Mouse (Mus musculus): ENCODE measurements around the gene Tspan11. TPM values are rescaled to one million over a fixed set of nuclear protein-coding genes. Genes with fewer than 3 reads are reported as not detected.

Tspan11 gene
- 0.13 TPM for polyA plus RNA-seq (2014; fragmentation: Illumina TruSeq; extraction: RNeasy Lipid Tissue Mini Kit (QIAGEN cat#74804); ENCODE audit: low read depth, low replicate concordance)

DNA sequence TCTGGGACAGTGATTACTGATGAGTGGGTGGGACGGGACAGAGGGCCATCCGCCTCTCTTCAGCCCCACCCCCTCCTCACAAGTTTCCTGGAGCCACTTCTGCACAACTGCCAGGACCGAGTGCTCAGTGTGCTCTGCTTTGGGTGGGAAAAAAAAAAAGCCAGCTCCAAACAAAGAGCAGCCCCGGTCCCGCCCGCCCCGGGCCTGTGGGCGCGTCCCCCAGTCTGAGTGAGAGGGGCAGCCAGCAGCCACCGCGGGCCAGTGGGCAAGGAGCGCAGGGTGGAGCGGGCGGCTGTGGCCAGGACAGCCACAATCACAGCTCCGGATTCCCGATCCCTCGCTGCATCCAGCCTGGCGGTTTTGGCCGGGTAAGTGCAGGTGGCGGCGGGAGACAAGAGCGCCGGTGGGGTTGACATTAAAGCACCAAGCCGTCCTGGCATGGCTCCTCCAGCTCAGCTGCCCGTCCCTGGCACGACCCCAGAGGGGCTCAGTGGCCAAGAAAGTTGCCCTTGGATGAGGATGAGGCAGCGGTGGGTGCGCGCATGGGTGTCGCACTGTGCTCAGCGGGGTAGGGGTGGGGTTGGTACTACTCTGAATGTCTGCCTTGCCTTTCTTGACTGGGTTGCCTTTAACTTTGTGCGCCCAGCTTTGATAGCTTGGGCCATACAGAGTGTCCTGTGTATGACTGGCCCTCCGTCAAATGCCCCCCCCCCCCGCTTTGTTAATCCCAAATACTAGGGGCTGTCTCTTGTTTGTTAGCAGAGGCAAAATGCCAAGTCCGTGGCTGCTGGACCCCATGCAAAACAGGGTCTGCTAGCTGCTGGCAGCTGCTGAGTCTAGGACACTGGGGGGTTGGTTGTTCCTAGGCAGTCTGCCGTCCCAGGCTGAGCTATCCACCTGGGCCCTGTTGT is at the start of gene Tspan11:
TSS of gene Tspan11 (plus strand) at position 79 of the 911 bp plus-strand sequence.

Other genes starting within 250 kb of the Tspan11 start
- 0.11 TPM for gene Prmt8, start 118.1 kb upstream of the Tspan11 start, polyA plus RNA-seq (2014; fragmentation: Illumina TruSeq; extraction: RNeasy Lipid Tissue Mini Kit (QIAGEN cat#74804); ENCODE audit: low read depth, low replicate concordance)